Mouse (Mus musculus) adrenal gland, postnatal 10 days (tissue): ENCODE data around the gene Pcsk1n. TPM values are rescaled to one million over a fixed set of nuclear protein-coding genes. Genes with fewer than 3 reads are reported as not detected.

Experiments
- DNase-seq: peaks from one replicate; pipeline ENCODE4 v3.0.0; 2021; ENCODE audit warnings: mixed read lengths
- total RNA-seq, 2 experiments: library from RNA; stranded (reverse); gene quantifications; 2 replicates each; pipeline ENCODE4 v1.2.3; 2021

The Pcsk1n gene
- total RNA-seq, 2 experiments from 2014 or later: 37.3 to 41.2 TPM

DNA sequence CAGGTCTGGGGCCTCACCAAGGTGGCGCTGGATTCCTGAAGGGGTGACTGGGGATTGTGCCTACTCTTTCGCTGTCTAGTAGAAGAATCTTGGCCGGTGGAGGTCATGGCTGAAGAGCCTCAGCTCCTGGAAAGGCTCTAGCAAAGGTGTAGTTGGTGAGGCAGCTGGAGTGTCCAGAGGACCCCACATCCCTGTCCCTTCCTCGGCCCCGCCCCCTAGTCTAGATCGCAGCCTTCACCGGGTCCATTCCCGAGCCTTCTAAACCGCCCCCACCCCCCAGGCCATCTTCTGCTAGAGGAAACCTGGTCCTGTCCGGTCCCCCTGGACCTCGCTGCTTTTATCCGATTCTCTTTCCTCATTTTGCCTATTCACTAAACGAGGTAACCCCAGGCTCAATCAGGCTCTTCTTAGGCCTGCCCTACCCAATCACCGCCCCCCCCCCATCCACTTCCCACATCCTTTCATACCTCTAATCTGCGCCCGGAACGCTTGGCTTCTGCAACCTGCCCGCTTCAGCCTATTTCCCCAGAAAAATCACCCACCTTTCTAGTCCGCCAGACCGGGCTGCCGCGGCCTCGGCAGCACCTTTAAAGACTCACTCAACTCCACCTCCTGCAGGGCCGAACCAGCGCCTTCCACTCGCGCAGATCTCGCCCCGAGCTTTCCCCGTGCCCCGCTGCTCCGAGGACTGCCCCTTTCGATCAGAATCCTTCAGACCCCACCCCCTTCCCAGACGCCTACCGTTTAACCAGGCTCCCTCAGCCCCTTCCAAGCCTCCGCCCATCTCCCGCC is 27.7 kb downstream of the Pcsk1n start, which contains the start of gene Hdac6:
TSS of gene Hdac6 (minus strand) at position 782 of the 792 bp plus-strand sequence.
- peak; percentile 9 for DNase-seq

DNA sequence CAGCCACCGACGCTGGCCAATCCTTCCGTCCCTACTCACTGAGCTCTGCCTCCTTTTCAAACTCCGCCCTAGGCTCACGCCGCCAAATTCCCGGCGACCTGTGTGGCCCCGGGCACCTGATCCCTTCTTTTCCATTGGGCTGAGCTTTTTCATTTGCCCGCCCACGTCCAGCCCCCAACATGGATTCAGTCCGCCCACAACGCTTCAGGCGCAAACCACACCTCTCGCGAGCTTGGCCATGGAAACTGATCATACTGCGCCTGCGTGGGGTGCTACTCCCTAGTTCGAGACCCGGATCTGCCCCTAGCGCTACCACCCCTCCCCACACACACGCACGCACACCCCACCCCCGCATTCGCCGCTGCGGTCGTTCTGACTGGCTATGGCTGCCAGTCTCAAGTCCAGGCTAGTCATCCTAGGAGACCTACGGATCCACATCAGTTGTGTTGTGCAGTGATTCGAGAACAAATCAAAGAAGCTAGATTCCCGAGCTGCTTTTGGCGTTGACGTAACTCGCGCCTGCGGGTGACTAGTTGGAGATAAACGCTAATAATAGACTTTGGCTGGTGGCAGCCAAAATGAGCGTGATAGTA is 28.4 kb downstream of the Pcsk1n start:
- peak; percentile 91 for DNase-seq

DNA sequence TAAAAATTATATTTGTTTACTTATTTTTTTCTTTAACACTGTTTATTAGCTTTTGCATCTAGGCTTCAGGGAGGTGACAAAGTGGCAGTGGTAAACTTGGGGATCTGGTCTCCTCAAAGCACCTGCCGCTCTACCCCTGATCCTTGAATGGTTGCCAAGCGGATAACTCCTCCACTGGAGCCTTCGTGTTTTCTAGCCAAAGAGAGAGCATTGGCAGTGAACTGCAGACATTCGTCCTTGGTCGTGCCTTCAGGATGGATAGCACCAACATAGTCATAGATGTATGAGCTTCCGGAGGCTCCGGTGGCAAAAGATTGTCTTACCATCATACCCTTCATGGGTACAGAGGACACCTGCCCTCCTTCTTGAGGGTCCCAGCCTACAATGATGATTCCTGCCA is 30.5 kb downstream of the Pcsk1n start:
- peak; percentile 31 for DNase-seq

GRCm38 (mm10) chrX:7958868-7959267 is 39.2 kb downstream of the Pcsk1n start:
- DNase-seq: no peak

- DNase-seq: no peak
These were observed 44.4 kb downstream of the Pcsk1n start for GRCm38 (mm10) chrX:7963829-7964626.

GRCm38 (mm10) chrX:7966161-7966560 is 46.5 kb downstream of the Pcsk1n start:
- DNase-seq: no peak

- DNase-seq: no peak
These were observed 48.1 kb downstream of the Pcsk1n start for GRCm38 (mm10) chrX:7967596-7968201.

DNA sequence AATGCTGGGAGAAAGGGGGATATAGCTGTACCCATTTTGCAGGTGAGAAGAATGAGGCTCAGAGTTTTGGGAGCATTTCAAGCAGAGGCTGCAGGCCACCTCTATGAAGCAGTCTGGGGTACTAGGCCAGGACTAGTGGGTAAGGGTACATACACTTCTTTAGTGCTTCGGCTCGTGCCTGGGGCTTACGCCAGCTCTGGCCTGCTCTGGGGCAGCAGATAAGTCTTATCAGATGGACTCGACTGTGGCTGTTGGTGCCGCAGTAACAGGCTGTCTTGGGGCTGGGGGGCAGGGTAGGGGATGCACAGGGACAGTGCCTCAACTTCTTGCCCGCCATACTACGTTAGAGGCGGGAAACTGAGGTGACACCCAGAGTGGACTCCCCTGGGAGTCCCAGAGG is 48.6 kb downstream of the Pcsk1n start:
- DNase-seq: no peak

DNA sequence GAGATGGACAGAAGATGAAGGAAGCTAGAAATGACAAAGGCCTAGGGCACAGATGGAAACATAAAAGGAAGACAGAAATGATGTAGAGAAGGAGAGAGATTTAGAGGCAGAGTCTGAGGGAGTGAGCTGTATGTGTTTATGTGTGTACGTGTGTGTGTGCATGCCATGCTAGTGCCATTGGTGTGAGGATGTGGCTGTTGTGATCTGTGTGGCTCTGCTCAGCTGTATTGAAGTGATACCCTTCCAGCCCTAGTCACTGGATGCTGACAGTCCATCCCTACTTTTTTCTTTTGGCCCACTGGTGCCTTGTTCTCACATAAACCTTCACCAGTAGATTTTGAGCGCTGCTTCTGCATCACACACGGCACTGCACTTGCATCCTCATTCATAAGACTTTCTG is 49.3 kb downstream of the Pcsk1n start:
- no peak for DNase-seq

- no peak for DNase-seq
These were observed 51.7 kb downstream of the Pcsk1n start for GRCm38 (mm10) chrX:7971292-7971691.

Other genes starting within 250 kb of the Pcsk1n start
- 10 to 100 TPM; 71.5 to 72.6 TPM for gene Plp2, start 248.4 kb upstream of the Pcsk1n start, total RNA-seq
- gene Magix, start 238.6 kb upstream of the Pcsk1n start, total RNA-seq: 1 to 10 TPM; 5.3 to 5.8 TPM
- gene Gpkow, start 222.7 kb upstream of the Pcsk1n start, total RNA-seq: 10 to 100 TPM; 38.0 to 40.1 TPM
- 10 to 100 TPM; 57.2 to 57.5 TPM for gene Wdr45, start 205.5 kb upstream of the Pcsk1n start, total RNA-seq
- gene Gm45208, start 197.6 kb upstream of the Pcsk1n start, total RNA-seq: not detected
- 10 to 100 TPM; 12.3 to 13.9 TPM for gene Praf2, start 191.4 kb upstream of the Pcsk1n start, total RNA-seq
- 1 to 10 TPM; 5.2 to 6.9 TPM for gene Ccdc120, start 168.9 kb upstream of the Pcsk1n start, total RNA-seq
- gene Tfe3, start 157.3 kb upstream of the Pcsk1n start, total RNA-seq: 10 to 100 TPM; 35.7 to 39.3 TPM
- 10 to 100 TPM; 34.2 to 48.2 TPM for gene Gripap1, start 130.1 kb upstream of the Pcsk1n start, total RNA-seq
- 1 to 10 TPM; 1.2 to 2.1 TPM for gene Kcnd1, start 97.5 kb upstream of the Pcsk1n start, total RNA-seq
- gene Otud5, start 78.5 kb upstream of the Pcsk1n start, total RNA-seq: 10 to 100 TPM; 49.6 to 54.7 TPM
- gene Pim2, start 41.6 kb upstream of the Pcsk1n start, total RNA-seq: 1 to 10 TPM; 6.2 to 9.2 TPM
- gene Slc35a2, start 35.8 kb upstream of the Pcsk1n start, total RNA-seq: 10 to 100 TPM; 23.2 to 27.0 TPM
- gene Pqbp1, start 20.6 kb upstream of the Pcsk1n start, total RNA-seq: 10 to 100 TPM; 66.3 to 79.2 TPM
- gene Timm17b, start 20.5 kb upstream of the Pcsk1n start, total RNA-seq: 10 to 100 TPM; 88.3 to 94.3 TPM
- not detected for gene Gm10491, start 12.0 kb upstream of the Pcsk1n start, total RNA-seq
- gene Gm10490, start 10.3 kb upstream of the Pcsk1n start, total RNA-seq: not detected
- gene Eras, start 8.8 kb downstream of the Pcsk1n start, total RNA-seq: not detected
- gene Hdac6, start 28.1 kb downstream of the Pcsk1n start, total RNA-seq: 10 to 100 TPM; 17.9 to 19.2 TPM
- 1 to 10 TPM; 1.2 to 2.5 TPM for gene Gata1, start 58.2 kb downstream of the Pcsk1n start, total RNA-seq
- under 1 TPM in 1 of 2 experiments, not detected in 1; 0.84 TPM for gene Glod5, start 98.7 kb downstream of the Pcsk1n start, total RNA-seq
- 10 to 100 TPM; 14.6 to 18.7 TPM for gene Suv39h1, start 154.9 kb downstream of the Pcsk1n start, total RNA-seq
- 1 to 10 TPM; 3.8 to 4.5 TPM for gene Was, start 170.7 kb downstream of the Pcsk1n start, total RNA-seq
- gene Wdr13, start 213.1 kb downstream of the Pcsk1n start, total RNA-seq: 10 to 100 TPM; 40.7 to 54.9 TPM
- gene Rbm3, start 226.1 kb downstream of the Pcsk1n start, total RNA-seq: 100 to 1,000 TPM; 312 to 347 TPM